Mouse (Mus musculus): Measurements from ENCODE around the gene Tsr3. TPM values are rescaled to one million over a fixed set of nuclear protein-coding genes. Genes with fewer than 3 reads are reported as not detected.
"Not testable (repeated sequence)": the region's sequence is repeated elsewhere in the genome, so short reads cannot be mapped to it uniquely, and the experiment has no call there.

The Tsr3 gene
- polyA plus RNA-seq, 1 experiment = 1.5 TPM

DNA sequence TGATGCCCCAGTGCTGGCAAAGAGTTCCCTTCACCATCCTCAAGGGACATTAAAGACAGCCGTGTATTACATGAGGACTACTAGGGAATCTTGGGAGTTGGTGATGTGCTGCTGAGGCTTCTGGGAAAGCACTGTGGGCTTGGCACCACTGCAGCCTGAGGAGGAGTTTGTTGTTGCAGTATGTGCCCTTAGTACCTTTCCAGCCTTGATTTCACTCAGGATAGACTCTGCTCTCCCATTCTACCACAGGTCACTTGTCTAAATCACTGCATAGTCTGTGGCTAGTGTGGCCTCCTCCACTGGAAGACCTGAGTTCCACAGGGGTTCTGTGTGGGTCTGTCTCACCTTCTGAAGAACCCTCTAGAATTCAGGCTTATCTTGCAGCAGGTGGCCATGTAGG is 19.2 kb upstream of the Tsr3 start:
- H3K4me1 ChIP-seq (ENCODE audit: control insufficient read depth) = peaks cover 49% of the 10 kb centered on the region
- no peaks in the 10 kb centered on the region for H3K9me3 ChIP-seq (ENCODE audit: control insufficient read depth, low read length)
- no peak for TF ChIP-seq TAL1 (IDR thresholded peaks at IDR 0.05; ENCODE audit: low read length)
- no peak for TF ChIP-seq GATA1 (IDR thresholded peaks at IDR 0.05; ENCODE audit: low read length)
- peaks cover 41% of the 10 kb centered on the region for H3K36me3 ChIP-seq (ENCODE audit: control insufficient read depth)
- H3K27me3 ChIP-seq (ENCODE audit: control insufficient read depth) = no peaks in the 10 kb centered on the region
- H3K4me3 ChIP-seq (replicated peaks) = no peak overlapping the region

DNA sequence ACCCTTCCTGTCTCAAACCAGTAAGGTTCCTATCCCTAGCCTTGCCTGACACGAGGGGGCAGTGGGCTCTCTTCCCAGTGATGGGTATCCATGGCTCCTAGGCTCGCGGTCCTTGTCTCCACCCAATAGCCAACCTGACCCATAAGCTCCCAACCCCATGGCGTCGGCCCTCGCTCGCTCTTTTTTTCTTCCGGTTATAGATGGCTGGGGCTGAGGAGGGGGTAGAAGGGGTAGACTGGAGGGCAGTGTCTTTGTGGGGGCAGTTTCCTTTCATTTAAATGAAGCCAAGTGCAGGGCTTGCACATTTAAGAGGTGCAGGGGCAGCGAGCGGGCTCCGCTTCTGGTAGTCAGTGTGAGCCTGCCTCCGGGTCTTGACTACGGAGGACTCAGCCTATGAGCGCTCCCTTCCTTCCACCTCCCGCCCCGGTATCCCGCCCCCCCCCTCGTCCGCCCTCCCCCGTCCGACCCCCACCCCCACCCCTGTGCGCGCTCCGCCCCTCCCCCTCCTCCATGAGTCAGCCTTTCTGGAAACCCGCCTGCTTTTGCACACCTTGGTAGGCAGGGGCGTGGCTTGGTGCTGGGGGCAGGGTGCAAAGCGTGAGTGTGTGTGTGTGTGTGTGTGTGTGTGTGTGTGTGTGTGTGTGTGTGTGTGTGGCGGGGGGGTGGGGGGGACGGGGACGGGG is 18.0 kb upstream of the Tsr3 start:
- H3K9me3 ChIP-seq (ENCODE audit: control insufficient read depth, low read length) = no peaks in the 10 kb centered on the region

DNA sequence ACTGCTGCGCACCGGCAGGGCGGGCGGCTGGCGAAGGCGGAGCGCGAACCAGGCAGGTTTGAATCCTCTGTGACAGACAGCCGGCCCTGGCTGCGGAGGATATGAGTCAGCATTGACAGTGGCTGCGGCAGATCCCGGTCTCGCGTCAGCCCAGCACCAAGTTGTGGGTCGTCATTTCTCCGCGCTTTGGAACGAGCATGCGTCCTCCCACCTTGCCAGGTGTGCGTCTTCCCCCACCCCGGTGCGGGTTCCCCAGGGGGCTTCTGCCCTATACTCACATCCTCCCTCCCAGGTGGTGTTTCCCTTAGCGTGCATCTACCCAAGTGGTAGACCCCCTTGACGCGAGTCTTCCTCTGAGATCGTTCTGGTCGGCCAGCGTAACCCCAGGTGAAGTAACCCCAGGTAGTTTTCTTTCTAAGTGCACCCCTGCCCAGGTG is 17.4 kb upstream of the Tsr3 start:
- Histone ChIP-seq H3K4me1 (ENCODE audit: control insufficient read depth) (peaks cover 67% of the 10 kb centered on the region), H3K36me3 (ENCODE audit: control insufficient read depth) (peaks cover 50% of the 10 kb centered on the region), H3K4me3 (replicated peaks) (peak overlapping the region; percentile 68)
- not testable (repeated sequence) for H3K27me3 ChIP-seq (ENCODE audit: control insufficient read depth); H3K9me3 ChIP-seq (ENCODE audit: control insufficient read depth, low read length)

More for the DNA sequence above, 18.0 kb upstream of the Tsr3 start:
- H3K4me1 ChIP-seq (ENCODE audit: control insufficient read depth) = peaks cover 62% of the 10 kb centered on the region
- H3K27me3 ChIP-seq (ENCODE audit: control insufficient read depth) = no peaks in the 10 kb centered on the region
- peaks cover 47% of the 10 kb centered on the region for H3K36me3 ChIP-seq (ENCODE audit: control insufficient read depth)
- peak overlapping the region; percentile 67 for H3K4me3 ChIP-seq (replicated peaks)
- TF ChIP-seq GATA1 (IDR thresholded peaks at IDR 0.05; ENCODE audit: low read length) (no peak), TAL1 (IDR thresholded peaks at IDR 0.05; ENCODE audit: low read length) (no peak)

DNA sequence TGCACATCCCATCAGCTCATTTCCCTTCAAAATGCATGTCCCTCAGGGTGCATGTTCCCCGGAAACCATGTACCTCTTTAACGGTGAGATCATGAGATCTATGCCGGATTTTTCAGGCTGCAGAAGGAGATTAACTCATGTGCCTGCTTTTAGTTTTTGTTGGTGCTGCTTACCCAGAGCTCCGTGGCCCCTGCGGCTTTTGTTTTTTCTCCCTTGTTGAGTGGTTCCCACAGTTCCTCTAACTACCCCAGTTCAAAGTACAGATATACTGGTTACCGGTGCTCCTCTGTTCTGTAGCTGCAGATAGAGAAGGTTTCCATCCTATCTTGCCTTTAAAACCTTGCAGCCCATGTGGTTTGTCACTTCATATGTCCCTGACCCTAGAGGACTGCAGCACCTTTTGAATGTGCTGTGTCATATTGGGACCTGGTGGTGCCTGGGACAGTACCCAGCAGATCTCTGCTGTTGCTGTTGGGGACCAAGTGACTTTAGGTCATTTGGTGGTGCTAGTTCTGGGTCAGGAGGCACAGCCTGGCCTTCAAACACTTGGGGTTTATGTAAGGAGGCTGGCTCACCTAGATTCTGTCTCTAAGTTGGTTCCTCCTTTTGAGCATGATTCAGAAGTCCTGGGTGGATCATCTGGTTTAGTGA is 16.9 kb upstream of the Tsr3 start:
- Histone ChIP-seq H3K36me3 (ENCODE audit: control insufficient read depth) (peaks cover 53% of the 10 kb centered on the region), H3K4me3 (replicated peaks) (peak overlapping the region; percentile 68), H3K9me3 (ENCODE audit: control insufficient read depth, low read length) (no peaks in the 10 kb centered on the region), H3K4me1 (ENCODE audit: control insufficient read depth) (peaks cover 73% of the 10 kb centered on the region), H3K27me3 (ENCODE audit: control insufficient read depth) (no peaks in the 10 kb centered on the region)
- TF ChIP-seq TAL1 (IDR thresholded peaks at IDR 0.05; ENCODE audit: low read length) (peak; percentile 38; the same call in 2 of the 3 replicates), GATA1 (IDR thresholded peaks at IDR 0.05; ENCODE audit: low read length) (no peak)

DNA sequence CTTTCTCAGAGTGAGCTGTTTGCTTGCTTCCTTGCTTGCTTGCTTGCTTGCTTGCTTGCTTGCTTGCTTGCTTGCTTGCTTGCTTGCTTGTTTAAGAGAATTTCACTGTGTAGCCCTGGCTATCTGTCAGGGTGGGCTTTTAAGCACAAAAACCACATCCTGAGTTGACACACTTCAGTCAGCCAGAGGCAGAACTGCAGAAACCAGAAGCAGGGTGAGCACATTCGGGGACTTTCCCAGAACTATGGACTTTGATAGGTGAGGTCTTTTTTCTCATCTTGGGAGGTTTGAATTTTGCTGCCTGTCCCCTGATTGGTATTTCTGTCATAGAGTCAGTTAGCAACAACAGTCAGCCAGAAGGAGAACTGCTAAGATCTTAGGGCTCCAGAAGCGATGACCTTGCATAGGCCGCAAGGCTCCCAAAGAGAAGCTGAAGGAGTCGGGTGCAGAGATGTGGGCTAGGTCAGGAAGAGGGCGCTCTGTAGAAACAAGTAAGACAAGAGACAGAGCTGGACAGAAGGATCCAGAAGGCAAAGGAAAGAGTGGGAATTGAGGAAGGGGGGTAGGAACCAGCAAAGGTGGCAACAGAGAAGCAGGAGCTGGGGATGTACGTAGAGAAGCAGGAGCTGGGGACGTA is 15.3 kb upstream of the Tsr3 start:
- Histone ChIP-seq H3K36me3 (ENCODE audit: control insufficient read depth) (peaks cover 60% of the 10 kb centered on the region), H3K4me3 (replicated peaks) (peak overlapping the region; percentile 68), H3K9me3 (ENCODE audit: control insufficient read depth, low read length) (no peaks in the 10 kb centered on the region), H3K27me3 (ENCODE audit: control insufficient read depth) (no peaks in the 10 kb centered on the region), H3K4me1 (ENCODE audit: control insufficient read depth) (peaks cover 85% of the 10 kb centered on the region)
- no peak for TF ChIP-seq GATA1 (IDR thresholded peaks at IDR 0.05; ENCODE audit: low read length)
- no peak for TF ChIP-seq TAL1 (IDR thresholded peaks at IDR 0.05; ENCODE audit: low read length)

DNA sequence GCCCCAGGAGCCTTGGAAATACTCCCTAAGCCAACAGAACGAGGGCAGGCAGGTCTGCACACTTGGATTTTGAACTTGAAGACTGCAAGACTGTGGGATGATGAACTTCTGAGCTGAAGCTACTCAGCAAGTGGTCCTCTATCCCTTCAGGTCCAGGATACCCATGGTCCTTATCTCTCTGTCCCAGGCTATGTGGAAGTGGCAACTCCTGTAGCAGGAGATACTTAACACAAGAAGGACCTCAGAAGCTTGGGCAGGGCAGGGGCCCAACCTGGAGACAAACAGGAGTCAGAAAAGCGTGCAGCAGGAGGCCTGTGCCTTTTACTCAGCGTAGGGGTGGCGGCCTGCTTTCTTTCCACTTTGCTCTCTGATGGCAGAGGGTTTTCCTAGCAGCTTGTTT is 14.3 kb upstream of the Tsr3 start:
- Histone ChIP-seq H3K9me3 (ENCODE audit: control insufficient read depth, low read length) (no peaks in the 10 kb centered on the region), H3K4me1 (ENCODE audit: control insufficient read depth) (peaks cover 81% of the 10 kb centered on the region), H3K36me3 (ENCODE audit: control insufficient read depth) (peaks cover 67% of the 10 kb centered on the region), H3K27me3 (ENCODE audit: control insufficient read depth) (no peaks in the 10 kb centered on the region), H3K4me3 (replicated peaks) (peak overlapping the region; percentile 68)
- TF ChIP-seq TAL1 (IDR thresholded peaks at IDR 0.05; ENCODE audit: low read length) (peak; percentile 80), GATA1 (IDR thresholded peaks at IDR 0.05; ENCODE audit: low read length) (peak; percentile 57)

DNA sequence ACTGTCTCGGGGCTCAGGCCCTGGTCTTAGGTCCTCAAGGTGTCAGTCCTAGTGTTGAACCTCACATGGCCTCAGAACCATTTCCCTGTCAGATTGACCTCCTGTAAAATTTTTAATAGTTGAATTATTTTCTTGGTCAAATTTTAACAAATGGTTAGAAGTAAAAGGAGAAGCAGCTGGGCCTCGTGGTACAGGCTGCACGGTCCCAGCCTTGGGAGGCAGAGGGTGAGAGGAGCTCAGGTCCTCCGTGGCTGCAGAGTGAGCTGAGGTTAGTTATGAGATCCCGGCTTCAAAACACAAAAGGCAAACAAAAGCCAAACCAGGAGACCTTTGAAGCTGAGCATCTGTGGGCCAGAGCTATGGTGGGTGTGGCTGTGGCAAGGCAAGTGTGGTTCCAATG is 12.0 kb upstream of the Tsr3 start:
- TF ChIP-seq GATA1 (IDR thresholded peaks at IDR 0.05; ENCODE audit: low read length) (no peak), TAL1 (IDR thresholded peaks at IDR 0.05; ENCODE audit: low read length) (no peak)
- Histone ChIP-seq H3K36me3 (ENCODE audit: control insufficient read depth) (peaks cover 76% of the 10 kb centered on the region), H3K27me3 (ENCODE audit: control insufficient read depth) (no peaks in the 10 kb centered on the region), H3K4me3 (replicated peaks) (no peak overlapping the region), H3K9me3 (ENCODE audit: control insufficient read depth, low read length) (no peaks in the 10 kb centered on the region), H3K4me1 (ENCODE audit: control insufficient read depth) (peaks cover 65% of the 10 kb centered on the region)

DNA sequence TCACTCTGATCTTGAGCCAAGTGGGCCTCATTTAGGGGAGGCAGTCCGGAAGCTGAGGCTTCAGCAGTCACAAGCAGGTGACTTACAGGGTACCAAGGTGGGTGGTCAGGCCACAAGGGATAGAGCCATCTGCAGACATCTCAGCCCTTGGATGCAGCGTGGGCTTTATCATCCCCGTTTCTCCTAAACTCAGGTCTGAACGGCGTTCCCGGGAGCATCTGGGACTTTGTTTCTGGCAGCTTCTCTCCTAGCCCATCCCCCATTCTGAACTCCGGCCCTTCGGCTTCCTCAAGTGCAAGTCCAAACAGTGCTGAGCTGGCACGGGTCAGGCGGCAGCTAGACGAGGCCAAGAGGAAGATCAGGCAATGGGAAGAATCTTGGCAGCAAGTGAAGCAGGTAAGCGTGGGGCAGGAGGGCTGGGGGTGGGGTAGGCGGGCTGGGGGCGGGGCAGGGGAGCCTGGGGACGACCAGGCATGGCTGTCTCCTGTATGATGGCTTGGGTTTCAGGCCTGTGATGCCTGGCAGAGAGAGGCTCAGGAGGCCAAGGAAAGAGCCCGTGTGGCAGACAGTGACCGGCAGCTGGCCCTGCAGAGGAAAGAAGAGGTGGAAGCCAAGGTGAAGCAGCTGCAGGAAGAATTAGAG is 9.8 kb upstream of the Tsr3 start:
- not testable (repeated sequence) for H3K4me3 ChIP-seq (replicated peaks); H3K27me3 ChIP-seq (ENCODE audit: control insufficient read depth); H3K9me3 ChIP-seq (ENCODE audit: control insufficient read depth, low read length)
- H3K4me1 ChIP-seq (ENCODE audit: control insufficient read depth) = peaks cover 43% of the 10 kb centered on the region
- peaks cover 74% of the 10 kb centered on the region for H3K36me3 ChIP-seq (ENCODE audit: control insufficient read depth)

DNA sequence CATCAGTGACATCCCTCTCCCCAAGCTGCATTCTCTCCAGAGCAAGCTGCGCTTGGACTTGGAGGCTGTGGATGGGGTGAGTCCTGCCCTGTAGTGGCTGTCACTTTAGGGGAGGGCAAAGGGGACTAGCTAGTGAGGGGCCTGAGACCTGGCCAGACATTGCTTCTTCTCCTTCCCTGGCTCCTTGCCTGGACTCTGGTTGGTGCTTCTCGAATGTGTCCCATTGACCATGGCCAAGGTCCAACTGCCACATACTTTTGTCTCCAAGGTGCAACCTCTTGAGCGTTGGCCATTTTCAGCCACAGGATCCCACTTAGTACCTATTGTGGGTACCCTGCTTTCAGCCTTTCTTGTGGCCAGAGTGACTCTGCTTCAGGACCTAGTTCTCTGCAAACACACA is 9.3 kb upstream of the Tsr3 start:
- H3K9me3 ChIP-seq (ENCODE audit: control insufficient read depth, low read length) = no peaks in the 10 kb centered on the region
- H3K4me1 ChIP-seq (ENCODE audit: control insufficient read depth) = peaks cover 40% of the 10 kb centered on the region
- H3K27me3 ChIP-seq (ENCODE audit: control insufficient read depth) = no peaks in the 10 kb centered on the region
- H3K4me3 ChIP-seq (replicated peaks) = no peak overlapping the region
- TF ChIP-seq GATA1 (IDR thresholded peaks at IDR 0.05; ENCODE audit: low read length) = no peak
- peaks cover 74% of the 10 kb centered on the region for H3K36me3 ChIP-seq (ENCODE audit: control insufficient read depth)

DNA sequence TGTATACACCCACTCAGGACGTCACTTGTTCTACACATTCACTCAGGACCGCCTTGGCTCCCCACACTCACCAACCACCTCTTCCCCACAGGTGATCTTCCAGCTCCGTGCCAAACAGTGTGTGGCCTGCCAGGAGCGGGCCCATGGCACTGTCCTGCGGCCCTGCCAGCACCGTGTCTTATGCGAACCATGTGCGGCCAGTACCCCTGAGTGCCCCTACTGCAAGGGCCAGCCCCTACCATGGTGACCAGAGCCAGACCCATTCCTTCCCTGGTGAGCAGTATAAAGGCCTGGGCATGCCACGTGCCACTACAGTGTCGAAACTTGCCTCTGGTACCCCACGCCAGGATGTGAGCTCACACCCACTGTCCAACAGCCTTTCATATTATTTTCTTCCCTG is 8.3 kb upstream of the Tsr3 start:
- peaks cover 32% of the 10 kb centered on the region for H3K4me1 ChIP-seq (ENCODE audit: control insufficient read depth)
- H3K27me3 ChIP-seq (ENCODE audit: control insufficient read depth); H3K4me3 ChIP-seq (replicated peaks); H3K9me3 ChIP-seq (ENCODE audit: control insufficient read depth, low read length): not testable (repeated sequence)
- H3K36me3 ChIP-seq (ENCODE audit: control insufficient read depth) = peaks cover 68% of the 10 kb centered on the region
